Mouse (Mus musculus): Measurements from ENCODE around the gene Lypla2. TPM values are rescaled to one million over a fixed set of nuclear protein-coding genes. Genes with fewer than 3 reads are reported as not detected.

Gene Lypla2
- polyA plus RNA-seq, 1 experiment from 2014 or later = 229 TPM

GRCm38 (mm10) chr4:135921257-135922120, 50.9 kb downstream of the Lypla2 start:
- no peak for ATAC-seq
- peak overlapping the region; percentile 83 for H3K4me2 ChIP-seq (ENCODE audit: low read length)
- H3K9ac ChIP-seq (ENCODE audit: low read depth, low read length) = peak overlapping the region; percentile 82
- no peaks in the 10 kb centered on the region for H3K9me3 ChIP-seq (ENCODE audit: control insufficient read depth, low read length)
- peaks cover 6% of the 10 kb centered on the region; the same call in 1 of the 2 replicates for H3K36me3 ChIP-seq (ENCODE audit: control insufficient read depth, insufficient read depth, low read length)
- peaks cover 7% of the 10 kb centered on the region for H3K4me1 ChIP-seq (ENCODE audit: control insufficient read depth, insufficient read depth, low read depth, low read length)
- peak overlapping the region; percentile 80 for H3K27ac ChIP-seq (ENCODE audit: low read depth, low read length)
- H3K27me3 ChIP-seq (replicated peaks; ENCODE audit: control insufficient read depth, insufficient read depth, low read length) = no peaks in the 10 kb centered on the region
- peak overlapping the region; percentile 80 for H3K4me3 ChIP-seq (ENCODE audit: low read length)
- 4% methylated on average over 26 of the region's 26 CpGs for WGBS

GRCm38 (mm10) chr4:135920304-135921241, 51.9 kb downstream of the Lypla2 start, which contains the start of gene Fuca1:
Fuca1 (plus strand) TSS chr4:135920735.
- H3K4me3 ChIP-seq (ENCODE audit: low read length) = peak within 1 kb of the TSS; percentile 80
- no peaks in the 10 kb centered on the region for H3K9me3 ChIP-seq (ENCODE audit: control insufficient read depth, low read length)
- no peaks in the 10 kb centered on the region for H3K36me3 ChIP-seq (ENCODE audit: control insufficient read depth, insufficient read depth, low read length)
- H3K4me1 ChIP-seq (ENCODE audit: control insufficient read depth, insufficient read depth, low read depth, low read length) = peaks cover 7% of the 10 kb centered on the region
- WGBS = 2% methylated on average over 54 of the region's 60 CpGs
- H3K9ac ChIP-seq (ENCODE audit: low read depth, low read length) = peak within 1 kb of the TSS; percentile 82
- ATAC-seq = peak; percentile 98
- peak within 1 kb of the TSS; percentile 80 for H3K27ac ChIP-seq (ENCODE audit: low read depth, low read length)
- H3K27me3 ChIP-seq (replicated peaks; ENCODE audit: control insufficient read depth, insufficient read depth, low read length) = no peaks in the 10 kb centered on the region
- peak within 1 kb of the TSS; percentile 83 for H3K4me2 ChIP-seq (ENCODE audit: low read length)

GRCm38 (mm10) chr4:135919280-135919639, 53.2 kb downstream of the Lypla2 start:
- Histone ChIP-seq H3K9me3 (ENCODE audit: control insufficient read depth, low read length) (no peaks in the 10 kb centered on the region), H3K36me3 (ENCODE audit: control insufficient read depth, insufficient read depth, low read length) (no peaks in the 10 kb centered on the region), H3K27me3 (replicated peaks; ENCODE audit: control insufficient read depth, insufficient read depth, low read length) (no peaks in the 10 kb centered on the region), H3K4me3 (ENCODE audit: low read length) (no peak overlapping the region), H3K27ac (ENCODE audit: low read depth, low read length) (no peak overlapping the region), H3K4me1 (ENCODE audit: control insufficient read depth, insufficient read depth, low read depth, low read length) (peaks cover 7% of the 10 kb centered on the region), H3K9ac (ENCODE audit: low read depth, low read length) (no peak overlapping the region), H3K4me2 (ENCODE audit: low read length) (no peak overlapping the region)
- 92% methylated on average over 3 of the region's 3 CpGs for WGBS
- ATAC-seq = no peak

DNA sequence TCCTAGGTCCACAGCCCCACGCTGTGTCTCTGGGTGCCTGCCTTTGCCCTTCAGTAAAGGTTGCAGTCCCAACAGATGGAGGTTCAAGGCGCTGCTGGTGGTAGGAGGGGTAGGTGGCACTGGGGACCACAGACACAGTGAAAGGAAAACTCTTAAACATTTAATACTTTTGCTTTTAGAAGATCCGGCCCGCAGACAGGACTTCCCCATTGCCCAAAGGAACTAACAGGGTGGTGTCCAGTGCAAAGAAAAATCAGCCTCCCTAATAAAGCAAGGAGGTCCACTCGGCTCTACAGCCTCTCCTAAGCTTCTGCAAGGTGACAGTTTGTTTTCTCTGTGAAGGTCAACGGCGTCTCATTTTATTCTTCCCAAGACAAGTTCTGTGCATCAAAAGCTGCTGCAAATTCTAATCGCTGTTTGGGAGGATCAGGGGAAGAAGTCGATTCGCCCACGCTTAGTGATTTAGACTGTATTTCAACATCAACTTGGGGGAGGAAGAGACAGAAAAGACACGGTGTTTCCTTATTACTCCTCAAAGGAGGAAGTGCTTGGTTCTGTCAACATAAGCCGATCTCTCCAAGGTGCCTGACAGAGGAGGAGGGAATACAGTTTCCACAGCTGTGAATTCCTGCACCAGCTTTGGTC, 53.7 kb downstream of the Lypla2 start:
- Histone ChIP-seq H3K27ac (ENCODE audit: low read depth, low read length) (no peak overlapping the region), H3K36me3 (ENCODE audit: control insufficient read depth, insufficient read depth, low read length) (no peaks in the 10 kb centered on the region), H3K9me3 (ENCODE audit: control insufficient read depth, low read length) (no peaks in the 10 kb centered on the region), H3K4me2 (ENCODE audit: low read length) (no peak overlapping the region), H3K9ac (ENCODE audit: low read depth, low read length) (no peak overlapping the region), H3K27me3 (replicated peaks; ENCODE audit: control insufficient read depth, insufficient read depth, low read length) (no peaks in the 10 kb centered on the region), H3K4me1 (ENCODE audit: control insufficient read depth, insufficient read depth, low read depth, low read length) (peaks cover 7% of the 10 kb centered on the region), H3K4me3 (ENCODE audit: low read length) (no peak overlapping the region)
- no peak for ATAC-seq
- WGBS = 90% methylated on average over 13 of the region's 13 CpGs

Other genes with a start within 250 kb of the Lypla2 start
- not detected in 2 replicates for gene Il22ra1, start 244.5 kb downstream of the Lypla2 start, polyA plus RNA-seq (2015; fragmentation: Nextera tagmentation; extraction: Ambion mirVana)
- gene Myom3, start 212.9 kb downstream of the Lypla2 start, polyA plus RNA-seq (2015; fragmentation: Nextera tagmentation; extraction: Ambion mirVana) = 0.90 and 0.99 TPM in 2 replicates
- gene Srsf10, start 116.9 kb downstream of the Lypla2 start, polyA plus RNA-seq (2015; fragmentation: Nextera tagmentation; extraction: Ambion mirVana) = 144 and 166 TPM in 2 replicates
- 98.2 and 103 TPM in 2 replicates for gene Pnrc2, start 98.8 kb downstream of the Lypla2 start, polyA plus RNA-seq (2015; fragmentation: Nextera tagmentation; extraction: Ambion mirVana)
- 0.09 and 0.10 TPM in 2 replicates for gene Cnr2, start 77.2 kb downstream of the Lypla2 start, polyA plus RNA-seq (2015; fragmentation: Nextera tagmentation; extraction: Ambion mirVana)
- gene Fuca1, start 51.9 kb downstream of the Lypla2 start, polyA plus RNA-seq (2015; fragmentation: Nextera tagmentation; extraction: Ambion mirVana) = 74.1 and 78.4 TPM in 2 replicates
- gene Hmgcl, start 26.2 kb downstream of the Lypla2 start, polyA plus RNA-seq (2015; fragmentation: Nextera tagmentation; extraction: Ambion mirVana) = 64.7 and 66.8 TPM in 2 replicates
- 49.4 and 50.1 TPM in 2 replicates for gene Gale, start 8.9 kb downstream of the Lypla2 start, polyA plus RNA-seq (2015; fragmentation: Nextera tagmentation; extraction: Ambion mirVana)
- gene Pithd1, start 14.6 kb upstream of the Lypla2 start, polyA plus RNA-seq (2015; fragmentation: Nextera tagmentation; extraction: Ambion mirVana) = 60.6 and 67.1 TPM in 2 replicates
- 25.0 and 27.1 TPM in 2 replicates for gene Eloa, start 49.1 kb upstream of the Lypla2 start, polyA plus RNA-seq (2015; fragmentation: Nextera tagmentation; extraction: Ambion mirVana)
- 233 and 244 TPM in 2 replicates for gene Rpl11, start 80.8 kb upstream of the Lypla2 start, polyA plus RNA-seq (2015; fragmentation: Nextera tagmentation; extraction: Ambion mirVana)
- 214 and 226 TPM in 2 replicates for gene Id3, start 170.9 kb upstream of the Lypla2 start, polyA plus RNA-seq (2015; fragmentation: Nextera tagmentation; extraction: Ambion mirVana)
- 3.4 TPM in 2 replicates for gene E2f2, start 199.8 kb upstream of the Lypla2 start, polyA plus RNA-seq (2015; fragmentation: Nextera tagmentation; extraction: Ambion mirVana)
- 6.2 and 7.9 TPM in 2 replicates for gene Asap3, start 233.7 kb upstream of the Lypla2 start, polyA plus RNA-seq (2015; fragmentation: Nextera tagmentation; extraction: Ambion mirVana)